Mouse (Mus musculus): ENCODE data around the gene Atg2b. TPM values are rescaled to one million over a fixed set of nuclear protein-coding genes. Genes with fewer than 3 reads are reported as not detected.

The Atg2b gene
- polyA plus RNA-seq, 1 experiment = 9.4 TPM

DNA sequence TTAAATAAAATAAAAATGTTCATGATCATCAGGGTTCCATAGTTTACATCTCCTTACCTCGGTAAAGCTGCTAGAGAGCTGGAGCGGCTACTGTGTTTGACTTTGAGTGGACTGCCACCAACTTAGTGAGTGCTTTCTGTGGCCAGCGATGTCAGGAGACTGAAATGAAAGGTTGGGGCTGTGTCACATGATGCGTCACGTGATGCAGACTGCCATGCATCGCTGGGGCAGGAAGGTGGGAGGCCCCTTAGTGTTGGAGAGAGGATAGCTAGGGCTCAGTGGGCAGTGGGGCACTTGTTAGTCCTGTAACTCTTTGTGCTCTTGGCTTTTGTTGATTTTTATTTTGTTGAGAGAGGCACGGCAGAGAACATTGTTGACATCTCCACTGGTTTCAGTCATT lies 10.8 kb upstream of the Atg2b start:
- Histone ChIP-seq H3K4me1 (ENCODE audit: control insufficient read depth, insufficient read depth, insufficient read length, low read length) (no peaks in the 10 kb centered on the region), H3K27ac (replicated peaks; ENCODE audit: low read depth, low read length) (no peak overlapping the region), H3K4me3 (ENCODE audit: insufficient read depth, low read depth, low read length) (no peak overlapping the region)

DNA sequence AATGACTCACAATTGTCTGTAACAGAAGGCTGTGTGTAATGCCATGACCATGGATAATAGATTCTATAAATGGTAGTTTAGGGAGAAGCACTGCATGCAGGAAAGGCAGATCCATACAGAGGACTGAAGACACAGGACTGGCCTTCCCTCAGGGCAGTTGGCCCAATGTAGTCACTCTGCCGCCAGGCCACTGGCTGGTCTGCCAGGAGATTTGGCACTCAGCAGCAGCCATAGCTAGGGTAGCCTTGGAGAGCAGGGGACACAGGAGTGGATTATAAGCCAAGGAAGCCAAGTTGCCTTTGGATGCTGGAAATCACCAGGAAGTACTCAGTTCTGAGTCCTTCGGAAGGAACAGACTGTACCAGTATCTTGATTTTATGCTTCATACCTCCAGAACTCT lies 9.0 kb upstream of the Atg2b start:
- Histone ChIP-seq H3K4me3 (ENCODE audit: insufficient read depth, low read depth, low read length) (no peak overlapping the region), H3K27ac (replicated peaks; ENCODE audit: low read depth, low read length) (no peak overlapping the region), H3K4me1 (ENCODE audit: control insufficient read depth, insufficient read depth, insufficient read length, low read length) (no peaks in the 10 kb centered on the region)

DNA sequence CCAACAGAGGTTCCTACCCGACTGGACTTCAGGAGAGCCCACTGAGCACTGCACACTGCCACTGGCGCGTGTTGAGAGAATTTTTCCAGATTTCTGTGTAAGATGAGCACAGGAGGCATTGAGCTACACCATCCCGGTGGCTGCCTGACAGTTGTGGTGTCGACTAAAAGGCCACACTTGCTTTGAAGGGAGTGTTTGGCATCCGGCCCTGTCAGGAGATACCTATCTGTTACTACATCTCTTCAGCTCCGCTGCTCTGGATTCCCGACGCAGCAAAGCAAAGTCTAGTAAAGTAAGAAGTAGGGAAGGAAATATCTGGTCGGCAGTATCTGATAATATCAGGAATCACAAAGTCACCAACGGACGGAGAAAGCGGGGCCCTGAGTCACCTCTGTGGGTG lies 4.4 kb upstream of the Atg2b start:
- Histone ChIP-seq H3K4me3 (ENCODE audit: insufficient read depth, low read depth, low read length) (no peak overlapping the region), H3K4me1 (ENCODE audit: control insufficient read depth, insufficient read depth, insufficient read length, low read length) (no peaks in the 10 kb centered on the region; the same call in 1 of the 2 replicates), H3K27ac (replicated peaks; ENCODE audit: low read depth, low read length) (no peak overlapping the region)

DNA sequence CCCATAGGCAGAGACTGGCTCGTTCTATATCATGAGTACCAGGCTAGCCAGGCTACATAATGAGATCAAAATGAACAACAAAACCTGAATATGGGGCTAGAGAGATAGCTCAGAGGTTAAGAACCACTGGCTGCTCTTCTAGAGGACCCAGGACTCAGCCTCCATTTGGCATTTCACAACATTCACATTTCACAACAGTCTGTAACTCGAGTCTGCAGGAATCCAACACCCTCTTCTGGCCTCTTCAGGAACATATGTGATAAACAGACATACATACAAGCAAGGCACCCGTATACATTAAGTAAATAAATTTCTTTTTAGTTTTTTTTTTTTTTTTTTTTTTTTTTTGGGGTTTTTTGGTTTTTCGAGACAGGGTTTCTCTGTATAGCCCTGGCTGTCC lies 3.5 kb upstream of the Atg2b start:
- Histone ChIP-seq H3K4me3 (ENCODE audit: insufficient read depth, low read depth, low read length) (no peak overlapping the region), H3K4me1 (ENCODE audit: control insufficient read depth, insufficient read depth, insufficient read length, low read length) (no peaks in the 10 kb centered on the region; the same call in 1 of the 2 replicates), H3K27ac (replicated peaks; ENCODE audit: low read depth, low read length) (no peak overlapping the region)

DNA sequence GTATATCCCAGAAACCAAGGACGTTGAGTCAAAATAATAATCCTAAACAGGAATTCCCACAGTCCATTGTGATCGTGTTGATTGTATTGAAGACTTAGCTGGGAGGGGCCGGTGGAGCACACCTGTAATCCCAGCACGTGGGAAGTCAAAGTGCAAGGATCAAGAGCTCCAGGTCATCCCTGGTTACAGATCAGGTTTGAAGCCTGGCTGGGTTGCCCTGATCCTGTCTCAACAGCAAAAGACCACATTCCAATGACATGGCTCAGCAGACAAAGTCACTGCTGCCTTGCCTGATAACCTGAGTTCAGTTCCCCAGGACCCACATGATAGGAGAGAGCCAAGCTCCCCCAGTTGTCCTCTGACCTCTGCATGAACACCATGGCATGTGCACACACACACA lies 2.4 kb upstream of the Atg2b start:
- Histone ChIP-seq H3K4me1 (ENCODE audit: control insufficient read depth, insufficient read depth, insufficient read length, low read length) (peaks cover 3% of the 10 kb centered on the region; the same call in 1 of the 2 replicates), H3K4me3 (ENCODE audit: insufficient read depth, low read depth, low read length) (no peak overlapping the region)

DNA sequence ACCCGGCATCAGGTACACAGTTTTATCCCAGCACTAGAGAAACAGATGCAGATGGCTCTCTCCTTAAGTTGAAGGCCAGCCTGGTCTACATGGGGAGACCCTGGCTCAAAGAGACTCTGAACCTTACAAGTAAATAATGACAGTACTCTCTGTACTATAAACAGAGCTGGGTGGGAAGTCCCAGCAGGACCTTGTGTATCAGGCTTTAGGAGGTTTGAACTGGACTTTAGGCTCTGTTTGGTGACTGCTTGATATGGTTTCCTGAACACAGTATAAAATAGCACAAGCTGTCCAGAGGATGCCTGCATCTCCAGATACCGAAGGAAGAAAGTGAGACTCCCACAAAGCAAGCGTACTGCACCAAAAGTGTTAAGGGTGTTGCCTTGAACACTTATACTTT lies 1.8 kb upstream of the Atg2b start:
- peak overlapping the region; percentile 5; the same call in 1 of the 2 replicates for H3K4me3 ChIP-seq (ENCODE audit: insufficient read depth, low read depth, low read length)
- peaks cover 3% of the 10 kb centered on the region; the same call in 1 of the 2 replicates for H3K4me1 ChIP-seq (ENCODE audit: control insufficient read depth, insufficient read depth, insufficient read length, low read length)
- no peak overlapping the region for H3K27ac ChIP-seq (replicated peaks; ENCODE audit: low read depth, low read length)

More for the DNA sequence above, 2.4 kb upstream of the Atg2b start:
- no peak overlapping the region for H3K27ac ChIP-seq (replicated peaks; ENCODE audit: low read depth, low read length)

DNA sequence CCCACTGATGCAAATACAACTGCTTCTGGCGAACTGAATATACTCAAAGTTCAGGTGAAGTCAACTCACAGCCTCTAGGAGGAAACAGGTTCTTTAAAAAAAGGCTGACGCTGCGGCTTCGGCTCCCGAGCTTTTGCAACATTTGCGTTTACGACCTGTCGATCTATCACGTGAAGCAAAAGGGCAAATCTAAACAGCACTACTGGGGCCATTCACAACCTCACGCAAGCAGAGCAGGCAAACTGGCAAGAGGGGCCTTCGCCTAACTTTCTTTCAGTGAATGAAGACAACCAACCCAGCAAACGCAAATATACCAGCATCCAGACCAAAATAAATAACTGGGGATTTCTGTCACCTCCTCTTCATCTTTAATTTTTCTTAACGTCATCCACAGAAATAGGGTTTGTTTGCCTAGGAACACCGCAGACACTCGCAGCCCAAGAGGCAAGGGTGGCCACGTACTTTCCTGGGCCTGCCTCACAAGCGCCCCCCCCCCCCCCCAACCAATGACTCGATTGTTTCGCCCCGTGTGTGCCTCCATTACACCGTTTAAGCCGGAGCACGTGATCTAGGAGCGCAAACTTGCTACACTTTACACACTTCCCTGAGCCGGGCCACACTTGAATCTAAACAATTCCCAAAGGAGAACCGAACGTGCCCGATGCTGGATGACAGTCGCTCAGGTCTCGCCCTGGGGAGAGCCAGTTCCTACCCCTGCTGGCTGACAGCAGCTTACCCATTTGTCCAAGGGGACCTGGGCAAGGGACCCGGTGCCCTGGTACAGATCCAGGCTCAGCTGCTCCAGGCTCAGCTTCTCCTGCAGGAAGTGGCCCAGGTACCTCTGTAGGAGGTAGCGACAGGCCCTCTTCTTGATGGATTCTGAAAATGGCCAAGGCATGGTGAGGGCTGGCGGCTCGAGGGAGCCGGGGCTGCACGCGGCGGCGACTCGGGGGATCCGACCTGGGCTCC lies 794 bp downstream of the Atg2b start, which contains the start of gene Gskip:
Gene Gskip, plus strand, starts transcription at position 897 of the 969 bp plus-strand sequence.
- H3K27ac ChIP-seq (replicated peaks; ENCODE audit: low read depth, low read length) = peak within 1 kb of the TSS; percentile 82
- H3K4me1 ChIP-seq (ENCODE audit: control insufficient read depth, insufficient read depth, insufficient read length, low read length) = peaks cover 3% of the 10 kb centered on the region; the same call in 1 of the 2 replicates
- H3K4me3 ChIP-seq (ENCODE audit: insufficient read depth, low read depth, low read length) = peak within 1 kb of the TSS; percentile 89

DNA sequence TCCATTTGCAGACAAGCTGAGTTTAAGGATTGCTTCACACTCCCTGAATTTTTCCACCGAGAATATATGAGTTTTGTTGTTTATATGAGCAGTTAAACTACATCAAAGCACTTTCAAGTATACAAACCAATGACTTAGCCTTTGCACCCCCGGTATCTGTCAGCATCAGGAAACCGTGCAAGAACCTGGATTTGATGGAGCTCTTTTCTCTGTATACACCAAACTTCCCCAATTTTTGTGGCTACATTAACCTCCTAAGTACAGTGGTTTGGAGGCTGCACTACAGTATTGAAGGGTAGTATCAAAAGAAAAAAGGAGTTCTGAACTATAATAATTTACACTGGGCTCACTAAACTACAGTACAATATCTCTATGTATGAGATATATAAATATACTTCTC lies 6.2 kb downstream of the Atg2b start:
- peaks cover 3% of the 10 kb centered on the region; the same call in 1 of the 2 replicates for H3K4me1 ChIP-seq (ENCODE audit: control insufficient read depth, insufficient read depth, insufficient read length, low read length)
- H3K27ac ChIP-seq (replicated peaks; ENCODE audit: low read depth, low read length) = no peak overlapping the region
- no peak overlapping the region for H3K4me3 ChIP-seq (ENCODE audit: insufficient read depth, low read depth, low read length)

DNA sequence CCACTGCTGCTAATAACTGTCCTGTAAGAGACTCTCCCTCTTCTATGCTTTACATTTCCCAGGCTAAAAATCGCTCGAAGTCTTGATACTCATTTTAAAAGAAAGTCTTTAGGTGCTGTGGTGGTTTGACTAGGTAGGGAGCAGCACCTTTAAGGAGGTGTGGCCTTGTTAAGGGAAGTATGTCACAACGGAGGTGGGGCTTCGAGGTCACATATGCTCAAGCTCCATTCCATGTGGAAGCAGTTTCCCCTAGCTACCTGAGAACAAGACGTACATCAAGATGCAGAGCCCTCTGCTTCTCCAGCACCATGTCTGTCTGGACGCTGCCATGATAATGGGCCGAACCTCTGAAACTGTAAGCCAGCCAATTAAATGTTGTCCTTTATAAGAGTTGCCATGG lies 6.8 kb downstream of the Atg2b start:
- Histone ChIP-seq H3K4me1 (ENCODE audit: control insufficient read depth, insufficient read depth, insufficient read length, low read length) (peaks cover 2% of the 10 kb centered on the region; the same call in 1 of the 2 replicates), H3K4me3 (ENCODE audit: insufficient read depth, low read depth, low read length) (no peak overlapping the region), H3K27ac (replicated peaks; ENCODE audit: low read depth, low read length) (no peak overlapping the region)

DNA sequence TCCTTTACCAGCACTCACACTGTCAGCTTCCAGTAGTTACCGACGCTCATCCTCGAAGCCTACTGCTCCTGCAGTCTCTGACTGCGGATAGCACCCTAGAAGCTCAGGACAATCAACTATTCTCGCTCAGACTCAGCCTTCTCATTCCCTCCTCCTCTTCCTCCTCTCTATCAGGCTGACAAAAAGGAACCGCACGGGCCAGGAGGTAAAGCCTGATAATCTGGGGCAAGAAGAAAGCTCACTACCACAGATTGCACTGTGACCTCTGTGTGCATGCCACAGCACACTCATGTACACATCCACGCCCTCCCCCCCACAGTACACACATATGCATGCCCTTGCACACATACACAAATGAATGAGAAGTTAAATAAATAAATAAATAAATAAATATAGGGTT lies 8.7 kb downstream of the Atg2b start:
- no peaks in the 10 kb centered on the region for H3K4me1 ChIP-seq (ENCODE audit: control insufficient read depth, insufficient read depth, insufficient read length, low read length)
- H3K4me3 ChIP-seq (ENCODE audit: insufficient read depth, low read depth, low read length) = no peak overlapping the region
- H3K27ac ChIP-seq (replicated peaks; ENCODE audit: low read depth, low read length) = no peak overlapping the region

DNA sequence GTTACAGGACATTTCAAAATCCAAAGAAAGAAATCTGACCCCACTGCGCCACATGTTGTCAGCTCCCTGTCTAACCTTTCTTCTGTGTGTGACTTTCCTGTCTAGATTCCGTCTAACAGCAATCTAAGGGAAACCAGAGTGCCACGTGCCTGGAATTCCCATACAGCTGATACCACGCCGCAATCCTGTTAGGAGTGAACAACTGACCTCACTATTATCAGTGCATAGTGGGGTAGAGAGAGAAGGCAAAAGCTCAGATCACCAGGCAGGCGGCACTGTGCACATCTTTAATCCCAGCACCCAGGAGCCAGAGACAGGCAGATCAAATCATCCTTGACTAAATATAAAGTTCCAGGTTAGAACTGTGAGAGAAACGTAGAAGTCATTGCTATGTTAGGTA lies 29.2 kb downstream of the Atg2b start:
- Histone ChIP-seq H3K27ac (replicated peaks; ENCODE audit: low read depth, low read length) (no peak overlapping the region), H3K4me3 (ENCODE audit: insufficient read depth, low read depth, low read length) (no peak overlapping the region), H3K4me1 (ENCODE audit: control insufficient read depth, insufficient read depth, insufficient read length, low read length) (no peaks in the 10 kb centered on the region)

DNA sequence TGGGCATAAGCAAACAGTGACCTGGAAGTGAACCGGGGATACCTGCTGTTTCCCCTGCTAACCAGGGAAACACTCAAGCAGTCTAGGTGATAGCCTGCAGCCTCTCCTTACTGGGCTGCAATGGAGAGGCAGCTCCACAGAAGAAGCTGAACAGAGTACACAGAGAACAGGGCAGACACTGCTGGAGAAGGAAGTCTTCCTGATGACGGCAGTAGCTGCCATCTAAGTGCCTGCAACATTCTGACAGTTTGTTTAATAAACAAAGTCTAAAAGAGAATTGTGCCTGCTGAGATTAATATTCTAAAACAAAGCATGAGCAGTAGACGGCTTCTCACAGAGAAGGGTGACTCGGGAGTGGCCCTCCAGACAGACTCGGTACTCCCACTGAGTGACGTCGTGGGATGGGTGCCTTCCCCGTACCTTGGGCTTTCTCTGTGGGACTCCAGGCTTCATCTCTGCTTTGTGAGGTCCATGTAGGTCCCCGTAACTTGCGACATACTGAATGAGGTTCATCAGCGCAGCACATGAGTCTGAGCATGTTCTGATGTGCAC lies 42.2 kb downstream of the Atg2b start:
- H3K27ac ChIP-seq (replicated peaks; ENCODE audit: low read depth, low read length) = no peak overlapping the region
- no peak overlapping the region for H3K4me3 ChIP-seq (ENCODE audit: insufficient read depth, low read depth, low read length)
- no peaks in the 10 kb centered on the region for H3K4me1 ChIP-seq (ENCODE audit: control insufficient read depth, insufficient read depth, insufficient read length, low read length)

DNA sequence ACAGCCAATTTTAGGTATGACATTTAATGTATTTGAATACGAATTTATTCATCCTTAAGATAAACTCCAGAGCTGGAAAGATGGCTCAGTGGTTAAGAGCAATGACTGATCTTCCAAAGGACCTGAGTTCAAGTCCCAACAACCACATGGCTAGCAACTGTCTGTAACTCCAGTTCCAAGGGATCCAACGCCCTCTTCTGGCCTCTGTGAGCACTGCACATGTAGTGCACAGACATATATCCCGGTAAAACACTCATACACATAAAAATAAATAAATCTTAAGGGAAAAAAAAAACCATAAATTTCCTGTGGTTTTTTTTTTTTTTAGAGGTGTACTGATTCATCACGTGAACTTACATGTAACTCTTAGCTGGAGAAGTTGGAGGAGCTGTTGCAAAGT lies 47.5 kb downstream of the Atg2b start:
- H3K27ac ChIP-seq (replicated peaks; ENCODE audit: low read depth, low read length) = no peak overlapping the region
- H3K4me1 ChIP-seq (ENCODE audit: control insufficient read depth, insufficient read depth, insufficient read length, low read length) = no peaks in the 10 kb centered on the region
- H3K4me3 ChIP-seq (ENCODE audit: insufficient read depth, low read depth, low read length) = no peak overlapping the region

DNA sequence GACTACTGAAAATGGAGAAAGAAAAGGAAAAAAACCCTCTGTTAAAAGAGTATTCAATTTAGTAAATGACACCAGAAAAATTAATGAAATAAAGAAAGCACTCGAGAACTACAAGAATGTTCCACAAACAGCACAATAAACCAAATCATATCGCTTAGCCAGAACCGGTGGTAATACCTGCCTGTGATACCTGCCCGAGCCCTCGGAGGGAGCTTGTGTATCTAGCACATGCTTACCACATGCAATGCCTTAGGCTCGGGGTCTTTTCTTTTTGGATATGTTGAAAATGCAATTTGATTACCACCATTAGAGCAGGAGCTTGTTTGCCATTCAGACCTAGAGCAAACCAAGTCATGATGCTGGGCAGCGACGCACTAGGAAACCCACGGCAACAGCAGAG lies 48.5 kb downstream of the Atg2b start:
- Histone ChIP-seq H3K27ac (replicated peaks; ENCODE audit: low read depth, low read length) (no peak overlapping the region), H3K4me1 (ENCODE audit: control insufficient read depth, insufficient read depth, insufficient read length, low read length) (no peaks in the 10 kb centered on the region), H3K4me3 (ENCODE audit: insufficient read depth, low read depth, low read length) (no peak overlapping the region)

DNA sequence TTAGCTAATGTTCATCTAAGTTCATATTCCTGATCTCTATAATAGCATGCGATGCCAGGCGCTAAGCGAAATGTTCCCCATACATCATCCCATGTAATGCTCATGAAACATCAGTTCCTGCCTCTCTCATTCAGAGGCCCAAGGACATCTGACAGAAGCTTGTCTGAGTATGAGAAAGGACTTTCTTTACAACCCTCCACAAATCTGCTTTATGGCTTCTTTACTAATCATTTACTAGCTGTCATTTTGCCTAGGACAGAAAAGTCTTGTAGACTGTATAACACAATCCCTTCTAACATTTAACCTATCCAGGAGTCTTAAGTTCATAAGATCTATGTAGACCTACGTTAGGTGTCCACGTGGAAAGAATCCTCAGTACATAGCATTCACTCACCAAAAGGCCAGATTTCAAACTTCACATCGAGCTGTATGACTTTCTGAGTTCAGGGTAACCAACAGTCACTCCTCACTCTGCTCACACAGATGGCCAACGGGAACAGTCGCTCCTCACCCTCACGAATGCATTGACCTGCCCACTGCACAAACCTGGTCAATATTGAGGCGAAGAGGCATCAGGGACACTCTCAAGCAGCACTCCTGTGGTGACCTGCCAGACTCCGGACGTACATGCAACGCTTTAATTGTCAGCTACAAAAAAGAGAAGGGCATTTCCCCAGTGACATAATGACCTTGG lies 50.5 kb downstream of the Atg2b start:
- no peaks in the 10 kb centered on the region for H3K4me1 ChIP-seq (ENCODE audit: control insufficient read depth, insufficient read depth, insufficient read length, low read length)
- no peak overlapping the region for H3K4me3 ChIP-seq (ENCODE audit: insufficient read depth, low read depth, low read length)
- H3K27ac ChIP-seq (replicated peaks; ENCODE audit: low read depth, low read length) = no peak overlapping the region
